ENCODE assay signal across 11 mouse cellular contexts in genomic region chr4:133210023-133210787, GRCm38 (mm10). TPM values are rescaled to one million over a fixed set of nuclear protein-coding genes. Genes with fewer than 3 reads are reported as not detected.
"Had no signal": no experiment of that assay in that cellular context is flagged by ENCODE, and none has a peak within 500 bp of the region (broad histone marks: within the 10 kb centered on the region; RNA-seq: fewer than 3 reads in every experiment).

No protein-coding gene starts in this region.

- H3K4me3 ChIP-seq: layer of hippocampus, adult 2 months; limb, embryonic 15.5 days; liver, embryonic 12.5 days; midbrain, embryonic 12.5 days; stomach, embryonic 15.5 days had no signal

- H3K9me3 ChIP-seq: limb, embryonic 15.5 days; liver, embryonic 12.5 days; midbrain, embryonic 12.5 days; stomach, embryonic 15.5 days had no signal

- H3K36me3 ChIP-seq: limb, embryonic 15.5 days; liver, embryonic 12.5 days; midbrain, embryonic 12.5 days; stomach, embryonic 15.5 days had no signal

- ATAC-seq: liver, embryonic 12.5 days; midbrain, embryonic 16.5 days had no signal

- H3K9ac ChIP-seq: limb, embryonic 15.5 days; liver, embryonic 12.5 days; lung, embryonic 14.5 days; midbrain, embryonic 12.5 days; stomach, embryonic 15.5 days had no signal

- H3K27ac ChIP-seq: kidney, postnatal 0 days; layer of hippocampus, adult 2 months; limb, embryonic 15.5 days; liver, embryonic 12.5 days; midbrain, embryonic 12.5 days; stomach, embryonic 15.5 days had no signal

- H3K4me2 ChIP-seq: limb, embryonic 15.5 days; liver, embryonic 12.5 days; lung, embryonic 14.5 days; midbrain, embryonic 12.5 days; stomach, embryonic 15.5 days had no signal

RNA-seq across cellular contexts. Expression of gene Cd164l2, which starts 1.7 kb away (rescaled TPM):
- total RNA-seq: megakaryocyte-erythroid progenitor cell, adult 5-6 weeks had no signal

RNA-seq across cellular contexts. Expression of gene Gpr3, which starts 2.1 kb away (rescaled TPM):
- total RNA-seq: megakaryocyte-erythroid progenitor cell, adult 5-6 weeks had no signal
- polyA plus RNA-seq: limb, embryonic 15.5 days; liver, embryonic 12.5 days; liver, embryonic 16.5 days; lung, embryonic 14.5 days; thymus, adult 2 months had no signal
